Mouse (Mus musculus) midbrain, embryonic 11.5 days (tissue): ENCODE data around the gene Stat3. TPM values are rescaled to one million over a fixed set of nuclear protein-coding genes. Genes with fewer than 3 reads are reported as not detected.

Source experiments
- ATAC-seq: fragments of 200-750 bp; cut with Nextera tagmentation; 2 replicates; pipeline ENCODE4 v1.8.0; 2017; ENCODE audit warnings: moderate TSS enrichment, moderate library complexity; ENCODE audit not compliant: low FRiP score
- DNase-seq: peaks from one replicate; pipeline ENCODE4 v3.0.0; 2015; ENCODE audit warnings: low spot score; ENCODE audit errors: missing footprints
- H3K27ac ChIP-seq: fragments of 300-500 bp; sonication (generic); 2 replicates; pipeline ENCODE4 v1.5.1; 2014; ENCODE audit warnings: low read depth, low read length
- H3K27me3 ChIP-seq: fragments of 300-500 bp; sonication (generic); 2 replicates; pipeline ENCODE4 v1.6.1; 2014; ENCODE audit warnings: mild to moderate bottlenecking, low read length, moderate library complexity, mixed read lengths; ENCODE audit not compliant: control insufficient read depth, insufficient read depth
- H3K36me3 ChIP-seq: fragments of 300-500 bp; sonication (generic); 2 replicates; pipeline ENCODE4 v1.6.1; 2014; ENCODE audit warnings: mild to moderate bottlenecking, low read length, moderate library complexity, mixed read lengths; ENCODE audit not compliant: control insufficient read depth, insufficient read depth
- H3K4me1 ChIP-seq: fragments of 300-500 bp; sonication (generic); 2 replicates; pipeline ENCODE4 v1.6.1; 2014; ENCODE audit warnings: low read length; ENCODE audit not compliant: control insufficient read depth, insufficient read depth
- H3K4me2 ChIP-seq: fragments of 300-500 bp; sonication (generic); 2 replicates; pipeline ENCODE4 v1.6.1; 2014; ENCODE audit warnings: mild to moderate bottlenecking, moderate library complexity
- H3K4me3 ChIP-seq: fragments of 300-500 bp; sonication (generic); 2 replicates; pipeline ENCODE4 v1.5.1; 2014; ENCODE audit warnings: low read depth, low read length
- H3K9ac ChIP-seq: fragments of 300-500 bp; sonication (generic); 2 replicates; pipeline ENCODE4 v1.6.1; 2014; ENCODE audit warnings: low read length
- H3K9me3 ChIP-seq: fragments of 300-500 bp; sonication (generic); 2 replicates; pipeline ENCODE4 v1.6.1; 2016; ENCODE audit warnings: low read length; ENCODE audit not compliant: control insufficient read depth
- WGBS: fragments of 180-500 bp; shearing (Covaris S2); extraction: QIAGEN DNeasy Blood & Tissue Kit; methylation state at CpG from one replicate; pipeline ENCODE4 v1.1.7; 2014; 5-methylcytosine and 5-hydroxymethylcytosine counted together
- polyA plus RNA-seq: library from polyadenylated mRNA; unstranded; fragments of >200 nt; fragmentation: Nextera tagmentation; extraction: Ambion mirVana; gene quantifications from 2 replicates; pipeline ENCODE4 v1.2.1, GENCODE M21; 2014

Gene Stat3
- polyA plus RNA-seq, 1 experiment from 2014 or later, result 24.0 TPM

- no peaks in the 10 kb centered on the region for H3K27me3 ChIP-seq
- H3K36me3 ChIP-seq, result no peaks in the 10 kb centered on the region
- peak overlapping the region; percentile 74 for H3K4me2 ChIP-seq
- H3K9me3 ChIP-seq, result no peaks in the 10 kb centered on the region
- ATAC-seq (no peak; the same call in 1 of the 2 replicates), DNase-seq (no peak)
- H3K4me3 ChIP-seq, result peak overlapping the region; percentile 51
- WGBS, result 1% methylated on average over 41 of the region's 48 CpGs
- H3K4me1 ChIP-seq, result peaks cover 6% of the 10 kb centered on the region; the same call in 1 of the 2 replicates
- H3K9ac ChIP-seq, result peak overlapping the region; percentile 59
- H3K27ac ChIP-seq, result no peak overlapping the region; the same call in 1 of the 2 replicates
Observed at GRCm38 (mm10) chr11:100938711-100939511, 429 bp downstream of the Stat3 start.

GRCm38 (mm10) chr11:100938112-100938511 lies 1.2 kb downstream of the Stat3 start:
- peak; percentile 80 for DNase-seq
- ATAC-seq, result no peak
- H3K27ac ChIP-seq, result no peak overlapping the region
- no peaks in the 10 kb centered on the region for H3K27me3 ChIP-seq
- no peaks in the 10 kb centered on the region for H3K9me3 ChIP-seq
- peak overlapping the region; percentile 23; the same call in 1 of the 2 replicates for H3K4me2 ChIP-seq
- H3K4me1 ChIP-seq, result peaks cover 6% of the 10 kb centered on the region; the same call in 1 of the 2 replicates
- no peaks in the 10 kb centered on the region for H3K36me3 ChIP-seq
- no peak overlapping the region for H3K9ac ChIP-seq
- peak overlapping the region; percentile 51; the same call in 1 of the 2 replicates for H3K4me3 ChIP-seq
- 51% methylated on average over 5 of the region's 5 CpGs for WGBS

- Histone ChIP-seq H3K9ac (no peak overlapping the region), H3K4me2 (no peak overlapping the region), H3K4me1 (peaks cover 6% of the 10 kb centered on the region; the same call in 1 of the 2 replicates), H3K36me3 (no peaks in the 10 kb centered on the region), H3K9me3 (no peaks in the 10 kb centered on the region), H3K4me3 (no peak overlapping the region), H3K27ac (no peak overlapping the region), H3K27me3 (no peaks in the 10 kb centered on the region)
- peak; percentile 68 for DNase-seq
- no peak for ATAC-seq
- 83% methylated on average over 4 of the region's 4 CpGs for WGBS
Observed at GRCm38 (mm10) chr11:100937295-100937694, 2.0 kb downstream of the Stat3 start.

GRCm38 (mm10) chr11:100935373-100936355 lies 3.7 kb downstream of the Stat3 start:
- Histone ChIP-seq H3K4me2 (no peak overlapping the region), H3K27me3 (no peaks in the 10 kb centered on the region), H3K36me3 (no peaks in the 10 kb centered on the region), H3K4me3 (no peak overlapping the region), H3K27ac (no peak overlapping the region), H3K9me3 (no peaks in the 10 kb centered on the region), H3K9ac (no peak overlapping the region), H3K4me1 (peaks cover 6% of the 10 kb centered on the region; the same call in 1 of the 2 replicates)
- ATAC-seq (no peak), DNase-seq (peak; percentile 49)
- 89% methylated on average over 8 of the region's 8 CpGs for WGBS

GRCm38 (mm10) chr11:100931254-100931921 lies 8.0 kb downstream of the Stat3 start:
- no peaks in the 10 kb centered on the region for H3K4me1 ChIP-seq
- DNase-seq (peak; percentile 69), ATAC-seq (no peak)
- H3K9me3 ChIP-seq, result no peaks in the 10 kb centered on the region
- no peaks in the 10 kb centered on the region for H3K27me3 ChIP-seq
- H3K36me3 ChIP-seq, result no peaks in the 10 kb centered on the region
- H3K4me3 ChIP-seq, result no peak overlapping the region
- no peak overlapping the region for H3K27ac ChIP-seq
- no peak overlapping the region for H3K4me2 ChIP-seq
- WGBS, result 77% methylated on average over 12 of the region's 12 CpGs
- H3K9ac ChIP-seq, result no peak overlapping the region

- Histone ChIP-seq H3K9me3 (no peaks in the 10 kb centered on the region), H3K4me2 (no peak overlapping the region), H3K27ac (no peak overlapping the region), H3K36me3 (no peaks in the 10 kb centered on the region), H3K4me1 (no peaks in the 10 kb centered on the region), H3K9ac (no peak overlapping the region), H3K27me3 (no peaks in the 10 kb centered on the region), H3K4me3 (no peak overlapping the region)
- DNase-seq (peak; percentile 56), ATAC-seq (no peak)
- 77% methylated on average over 7 of the region's 7 CpGs for WGBS
Observed at GRCm38 (mm10) chr11:100930611-100931010, 8.7 kb downstream of the Stat3 start.

GRCm38 (mm10) chr11:100927386-100927785 lies 12.0 kb downstream of the Stat3 start:
- H3K4me3 ChIP-seq, result no peak overlapping the region
- no peaks in the 10 kb centered on the region for H3K9me3 ChIP-seq
- peak; percentile 26 for DNase-seq
- H3K27me3 ChIP-seq, result no peaks in the 10 kb centered on the region
- H3K4me2 ChIP-seq, result no peak overlapping the region
- WGBS, result 88% methylated on average over 3 of the region's 3 CpGs
- H3K4me1 ChIP-seq, result no peaks in the 10 kb centered on the region
- no peak for ATAC-seq
- no peaks in the 10 kb centered on the region for H3K36me3 ChIP-seq
- no peak overlapping the region for H3K27ac ChIP-seq
- no peak overlapping the region for H3K9ac ChIP-seq

- H3K4me3 ChIP-seq, result no peak overlapping the region
- WGBS, result 90% methylated on average over 1 of the region's 1 CpGs
- ATAC-seq, result no peak
Observed at GRCm38 (mm10) chr11:100924386-100924919, 14.9 kb downstream of the Stat3 start.

More at GRCm38 (mm10) chr11:100924386-100924919, 14.9 kb downstream of the Stat3 start:
- Histone ChIP-seq H3K9ac (no peak overlapping the region), H3K4me2 (no peak overlapping the region), H3K9me3 (no peaks in the 10 kb centered on the region), H3K27ac (no peak overlapping the region), H3K4me1 (no peaks in the 10 kb centered on the region), H3K36me3 (no peaks in the 10 kb centered on the region), H3K27me3 (no peaks in the 10 kb centered on the region)
- DNase-seq, result peak; percentile 19
